Mouse (Mus musculus) gonadal fat pad, adult 2 months (tissue): ENCODE results near the gene Gm38119. TPM values are rescaled to one million over a fixed set of nuclear protein-coding genes. Genes with fewer than 3 reads are reported as not detected.
"Not testable (repeated sequence)": the region's sequence is repeated elsewhere in the genome, so short reads cannot be mapped to it uniquely, and the experiment has no call there.

Experiments
- DNase-seq: peaks from one replicate; pipeline ENCODE4 v3.0.0-alpha.2; 2012; ENCODE audit warnings: low read depth
- polyA plus RNA-seq: library from polyadenylated mRNA; depleted of rRNA; stranded (reverse); fragments of >200 nt; gene quantifications from 2 replicates; pipeline ENCODE4 v1.2.3, GENCODE M21; 2012; rRNA removed

Gm38119 gene
- not detected in 2 replicates for polyA plus RNA-seq

DNA sequence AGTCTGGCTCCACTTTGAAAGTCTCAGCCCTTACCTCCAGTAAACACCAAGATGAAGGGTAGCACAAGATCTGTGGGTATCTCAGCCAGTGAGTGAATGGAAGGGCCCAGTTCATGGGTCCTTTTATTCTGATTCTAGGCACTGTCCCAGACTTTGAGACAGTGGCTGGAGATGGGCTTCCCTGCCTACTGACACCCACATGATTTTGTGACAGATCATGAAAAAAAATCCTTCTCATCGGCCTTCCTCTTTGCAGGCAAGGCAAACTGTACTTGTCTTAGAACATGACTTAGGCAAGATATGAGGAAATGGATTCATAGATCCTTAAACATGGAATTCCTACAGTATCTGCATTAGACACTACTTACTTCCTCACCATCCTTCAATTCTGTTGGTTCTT lies at the start of gene Gm38119:
Gene Gm38119 (minus strand): TSS at position 101 of the 400 bp plus-strand sequence.
- DNase-seq, result no peak

DNA sequence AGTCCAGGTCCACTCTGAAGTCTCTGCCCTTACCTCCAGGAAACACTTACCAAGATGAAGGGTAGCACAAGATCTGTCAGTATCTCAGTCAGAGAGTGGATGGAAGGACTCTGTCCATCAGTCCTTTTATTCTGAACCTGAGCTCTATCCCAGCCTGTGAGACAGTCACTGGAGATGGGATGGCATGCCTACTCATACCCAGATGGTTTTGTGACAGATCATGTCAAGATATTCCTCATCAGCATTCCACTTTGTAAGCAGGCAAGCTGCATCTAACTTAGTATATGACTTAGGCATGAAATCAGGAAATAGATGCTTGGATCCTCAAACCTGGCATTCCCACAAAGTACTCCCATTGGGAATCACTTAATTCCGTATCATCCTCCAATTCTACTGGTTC lies 39.9 kb upstream of the Gm38119 start, which contains the start of gene Lce1i:
Gene Lce1i (minus strand): TSS at position 101 of the 400 bp plus-strand sequence.
- no peak for DNase-seq

DNA sequence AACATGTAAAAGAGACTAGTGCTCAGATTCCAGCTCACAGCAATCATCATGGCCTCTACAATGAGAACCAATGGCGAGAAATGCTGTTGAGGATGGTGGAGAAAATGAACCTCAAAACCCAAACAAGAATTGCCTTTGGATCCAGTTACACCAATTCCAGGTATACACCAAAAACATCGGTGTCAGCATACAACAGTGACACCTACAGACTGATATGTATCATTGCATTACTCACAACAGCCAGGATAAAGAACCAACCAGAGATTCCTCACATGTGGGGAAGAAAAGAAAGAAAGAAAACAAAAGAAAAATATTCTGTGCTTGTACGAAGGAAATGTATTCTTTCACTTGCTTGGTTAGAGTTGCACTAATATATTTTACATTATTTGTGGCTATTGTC lies 32.7 kb upstream of the Gm38119 start:
- DNase-seq, result no peak

DNA sequence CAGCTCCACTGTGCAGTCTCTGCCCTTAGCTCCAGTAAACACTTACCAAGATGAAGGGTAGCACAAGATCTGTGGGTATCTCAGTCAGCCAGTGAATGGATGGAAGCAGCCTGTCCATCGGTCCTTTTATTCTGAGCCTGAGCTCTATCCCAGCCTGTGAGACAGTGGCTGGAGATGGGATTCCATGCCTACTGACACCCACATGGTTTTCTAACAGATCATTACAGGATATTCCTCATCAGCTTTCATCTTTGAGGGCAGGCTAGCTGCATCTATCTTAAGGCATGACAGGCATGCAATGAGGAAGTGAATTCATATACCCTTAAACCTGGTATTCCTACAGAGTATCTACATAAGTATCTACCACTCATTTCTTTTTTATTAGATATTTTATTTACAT lies 26.1 kb upstream of the Gm38119 start, which contains the start of gene Lce1h:
Gene Lce1h (minus strand): TSS at position 101 of the 400 bp plus-strand sequence.
- no peak for DNase-seq

DNA sequence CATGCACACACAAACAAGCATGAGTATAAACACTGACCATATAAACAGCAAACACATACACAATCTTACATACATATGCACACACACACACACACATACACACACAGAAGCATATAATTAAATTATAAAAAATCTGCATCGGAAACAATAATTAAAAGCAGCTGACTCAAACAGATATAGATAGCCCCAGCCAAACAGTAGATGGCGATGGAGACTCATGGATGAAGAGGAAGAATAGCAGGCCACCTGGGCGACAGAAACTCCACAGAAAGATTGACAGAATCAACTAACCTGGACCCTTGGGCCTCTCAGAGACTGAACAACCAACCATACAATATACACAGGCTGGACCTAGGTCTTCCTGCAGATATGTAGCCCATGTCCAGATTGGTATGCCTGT lies 14.3 kb upstream of the Gm38119 start:
- no peak for DNase-seq

DNA sequence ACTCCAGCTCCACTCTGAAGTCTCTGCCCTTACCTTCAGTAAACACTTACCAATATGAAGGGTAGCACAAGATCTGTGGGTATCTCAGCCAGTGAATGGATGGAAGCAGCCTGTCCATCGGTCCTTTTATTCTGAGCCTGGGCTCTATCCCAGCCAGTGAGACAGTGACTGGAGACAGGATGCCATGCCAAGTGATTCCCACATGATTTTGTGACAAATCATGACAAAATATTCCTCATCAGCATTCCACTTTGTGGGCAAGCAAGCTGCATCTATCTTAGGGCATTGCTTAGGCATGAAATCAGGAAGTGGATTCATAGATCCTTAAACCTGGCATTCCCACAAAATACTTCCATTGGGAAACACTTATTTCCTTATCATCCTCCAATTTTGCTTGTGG lies 13.3 kb upstream of the Gm38119 start, which contains the start of gene Lce1g:
Gene Lce1g (minus strand): TSS at position 101 of the 400 bp plus-strand sequence.
- no peak for DNase-seq

DNA sequence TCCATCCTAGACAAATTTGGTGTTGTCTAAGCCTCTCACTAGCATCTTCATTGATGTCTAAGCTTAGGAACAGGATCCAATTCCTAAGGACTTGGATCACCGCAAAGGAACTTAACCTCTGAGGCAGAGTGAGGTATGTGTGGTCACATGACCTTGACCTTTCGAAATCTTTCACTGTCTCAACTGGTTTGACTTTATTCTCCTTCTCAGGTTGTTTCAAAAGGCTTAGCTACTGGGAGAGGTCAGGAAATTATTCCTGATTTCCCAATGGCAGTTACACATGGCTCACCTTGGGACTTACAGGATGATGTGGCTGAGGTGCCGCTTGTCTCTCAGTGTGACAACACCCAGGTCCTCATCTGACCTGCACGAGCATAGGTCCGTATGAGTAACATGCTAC lies 16.3 kb downstream of the Gm38119 start:
- peak; percentile 55 for DNase-seq

DNA sequence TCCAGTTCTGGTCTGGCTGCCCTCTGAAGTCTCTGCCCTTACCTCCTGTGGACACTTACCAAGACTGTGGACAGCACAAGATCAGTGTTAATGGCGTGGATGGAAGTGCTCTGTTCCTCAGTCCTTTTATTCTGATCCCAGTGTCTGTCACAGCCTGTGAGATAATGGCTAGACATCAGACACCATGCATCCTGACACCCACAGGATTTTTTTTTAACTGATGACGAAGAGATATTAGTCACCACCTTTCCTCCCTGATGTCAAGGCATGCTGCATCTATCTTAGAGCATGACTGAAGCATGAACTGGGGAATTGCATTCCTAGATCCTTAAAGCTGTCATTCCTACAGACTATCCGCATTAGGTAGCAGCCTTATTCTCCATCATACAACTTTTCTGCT lies 18.6 kb downstream of the Gm38119 start, which contains the start of gene Lce1f:
Gene Lce1f (minus strand): TSS at position 101 of the 400 bp plus-strand sequence.
- DNase-seq, result no peak

DNA sequence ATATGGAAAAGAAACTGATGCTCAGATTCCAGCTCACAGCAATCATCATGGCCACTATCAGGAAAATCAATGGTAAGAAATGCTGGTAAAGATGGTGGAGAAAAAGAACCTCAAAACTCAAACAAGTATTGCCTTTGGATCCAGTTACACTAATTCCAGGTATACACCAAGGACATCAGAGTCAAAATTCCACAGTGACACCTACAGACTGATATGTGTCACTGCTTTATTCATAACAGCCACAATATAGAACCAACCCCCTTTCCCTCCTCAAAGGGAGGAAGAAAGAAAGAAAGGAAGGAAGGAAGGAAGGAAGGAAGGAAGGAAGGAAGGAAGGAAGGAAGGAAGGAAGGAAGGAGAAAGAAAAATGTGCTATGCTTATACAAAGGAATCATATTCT lies 23.8 kb downstream of the Gm38119 start:
- DNase-seq, result no peak

DNA sequence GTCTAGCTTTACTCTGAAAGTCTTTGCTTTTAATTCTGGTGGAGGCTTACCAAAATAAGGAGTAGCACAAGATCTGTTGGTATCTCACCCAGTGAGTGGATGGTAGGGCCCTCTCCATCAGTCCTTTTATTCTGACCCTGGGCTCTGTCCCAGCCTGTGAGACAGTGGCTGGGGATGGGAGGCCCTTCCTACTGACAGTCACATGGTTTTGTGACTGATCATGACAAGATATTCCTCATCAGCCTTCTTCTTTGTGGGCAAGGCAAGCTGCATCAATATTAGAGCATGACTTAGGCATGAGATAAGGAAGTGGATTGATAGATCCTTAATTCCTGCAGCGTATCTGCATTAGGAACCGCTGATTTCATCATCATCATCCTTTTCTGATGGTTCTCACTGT lies 29.9 kb downstream of the Gm38119 start, which contains the start of gene Lce1e:
Gene Lce1e (minus strand): TSS at position 101 of the 400 bp plus-strand sequence.
- DNase-seq, result no peak

DNA sequence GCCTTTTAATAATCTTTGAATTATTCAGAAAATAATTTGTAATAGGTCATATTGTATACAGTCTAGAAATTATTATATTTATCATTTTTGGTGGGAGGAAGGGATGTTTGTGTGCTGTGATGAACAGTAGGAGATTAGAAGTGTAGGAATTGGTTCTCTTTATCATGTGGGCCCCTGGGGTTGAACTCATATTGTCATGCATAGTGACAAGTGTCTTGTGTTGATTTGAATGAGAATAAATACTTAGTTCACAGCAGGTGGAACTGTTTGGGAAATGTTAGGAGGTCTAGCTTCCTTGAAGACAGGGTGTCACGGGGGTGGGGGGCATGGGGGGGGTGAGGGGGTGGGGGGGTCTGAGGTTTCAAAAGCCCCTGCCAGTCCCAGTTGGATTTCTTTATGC lies 44.3 kb downstream of the Gm38119 start:
- no peak for DNase-seq

DNA sequence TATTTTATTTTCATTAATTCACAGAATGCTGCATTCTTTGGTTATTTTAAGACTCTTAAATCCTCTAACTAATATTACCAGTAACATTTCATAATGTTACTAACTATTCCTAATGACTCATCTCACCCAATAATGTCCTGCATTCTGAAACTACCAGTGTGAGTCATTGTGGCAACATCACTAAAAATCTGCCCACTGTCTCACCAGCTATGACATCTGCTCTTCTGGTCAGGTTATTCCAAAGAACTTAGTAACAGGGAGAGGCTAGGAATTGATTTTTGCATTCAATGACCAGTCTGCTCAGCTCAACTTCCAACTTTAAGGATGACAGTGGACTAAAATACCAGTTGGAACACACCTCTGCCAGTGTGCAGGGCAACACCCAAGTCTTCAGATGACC lies 47.2 kb downstream of the Gm38119 start:
- no peak for DNase-seq

DNA sequence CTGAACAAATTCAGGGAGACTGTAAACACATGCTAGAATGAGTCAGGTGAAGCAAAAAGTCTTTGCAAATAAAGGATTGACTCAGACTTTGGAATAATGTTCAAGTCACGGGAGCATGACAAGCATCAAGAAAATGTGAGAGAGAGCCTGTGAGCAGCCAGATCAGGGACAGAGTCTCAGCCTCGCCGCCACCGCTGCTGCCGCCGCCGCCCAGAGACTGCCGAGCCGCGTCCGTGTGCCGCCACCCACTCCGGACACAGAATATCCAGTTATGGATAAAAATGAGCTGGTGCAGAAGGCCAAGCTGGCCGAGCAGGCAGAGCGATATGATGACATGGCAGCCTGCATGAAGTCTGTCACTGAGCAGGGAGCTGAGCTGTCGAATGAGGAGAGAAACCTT lies 49.7 kb downstream of the Gm38119 start:
- DNase-seq, result not testable (repeated sequence)

Other genes with a start within 250 kb of the Gm38119 start
- gene Sprr4, start 238.6 kb downstream of the Gm38119 start, polyA plus RNA-seq, result not detected in 2 replicates
- gene 2310046K23Rik, start 204.6 kb downstream of the Gm38119 start, polyA plus RNA-seq, result not detected in 2 replicates
- gene Ivl, start 165.4 kb downstream of the Gm38119 start, polyA plus RNA-seq, result not detected in 2 replicates
- gene Smcp, start 150.1 kb downstream of the Gm38119 start, polyA plus RNA-seq, result 27.9 and 30.2 TPM in 2 replicates
- not detected in 2 replicates for gene 2210017I01Rik, start 131.6 kb downstream of the Gm38119 start, polyA plus RNA-seq
- gene Lce6a, start 117.4 kb downstream of the Gm38119 start, polyA plus RNA-seq, result 0.45 TPM in 1 of 2 replicates, not detected in the other
- gene Lce1a1, start 90.8 kb downstream of the Gm38119 start, polyA plus RNA-seq, result not detected in 2 replicates
- gene Lce1b, start 82.2 kb downstream of the Gm38119 start, polyA plus RNA-seq, result not detected in 2 replicates
- gene Lce1a2, start 68.8 kb downstream of the Gm38119 start, polyA plus RNA-seq, result not detected in 2 replicates
- gene Lce1c, start 59.8 kb downstream of the Gm38119 start, polyA plus RNA-seq, result not detected in 2 replicates
- gene Lce1d, start 51.9 kb downstream of the Gm38119 start, polyA plus RNA-seq, result not detected in 2 replicates
- not detected in 2 replicates for gene Lce1e, start 30.0 kb downstream of the Gm38119 start, polyA plus RNA-seq
- gene Lce1f, start 18.7 kb downstream of the Gm38119 start, polyA plus RNA-seq, result not detected in 2 replicates
- gene Lce1g, start 13.2 kb upstream of the Gm38119 start, polyA plus RNA-seq, result not detected in 2 replicates
- gene Lce1h, start 26.0 kb upstream of the Gm38119 start, polyA plus RNA-seq, result not detected in 2 replicates
- gene Lce1i, start 39.8 kb upstream of the Gm38119 start, polyA plus RNA-seq, result not detected in 2 replicates
- not detected in 2 replicates for gene Lce1j, start 51.4 kb upstream of the Gm38119 start, polyA plus RNA-seq
- not detected in 2 replicates for gene Lce1k, start 68.8 kb upstream of the Gm38119 start, polyA plus RNA-seq
- not detected in 2 replicates for gene Kprp, start 88.2 kb upstream of the Gm38119 start, polyA plus RNA-seq
- not detected in 2 replicates for gene Lce1l, start 112.2 kb upstream of the Gm38119 start, polyA plus RNA-seq
- not detected in 2 replicates for gene 2310050C09Rik, start 131.1 kb upstream of the Gm38119 start, polyA plus RNA-seq
- gene Lce3a, start 187.1 kb upstream of the Gm38119 start, polyA plus RNA-seq, result not detected in 2 replicates
- not detected in 2 replicates for gene Lce3b, start 193.9 kb upstream of the Gm38119 start, polyA plus RNA-seq
- not detected in 2 replicates for gene Lce3c, start 205.4 kb upstream of the Gm38119 start, polyA plus RNA-seq
- gene Lce3d, start 218.3 kb upstream of the Gm38119 start, polyA plus RNA-seq, result not detected in 2 replicates
- not detected in 2 replicates for gene Lce3e, start 228.0 kb upstream of the Gm38119 start, polyA plus RNA-seq